Mouse (Mus musculus) kidney, adult 2 months (tissue): ENCODE measurements around the gene Soat2.

Experiments
- CTCF ChIP-seq: fragments of 200-500 bp; conservative IDR thresholded peaks from 2 replicates; pipeline ENCODE4 v1.5.1; 2011; ENCODE audit warnings: low read depth, mild to moderate bottlenecking, control low read depth, low read length, moderate library complexity, mixed read lengths; ENCODE audit not compliant: insufficient read depth, insufficient read length
- POLR2A ChIP-seq: fragments of 200-500 bp; IDR thresholded peaks from one replicate; pipeline ENCODE4 v1.6.1; 2011; ENCODE audit warnings: low read depth, low read length, control low read depth

- TF ChIP-seq CTCF (no peak), POLR2A (no peak)
Observed at GRCm38 (mm10) chr15:102112181-102112580, 38.1 kb upstream of the Soat2 start.
